Mouse (Mus musculus) kidney, adult 10 weeks (tissue): Measurements from ENCODE around the gene Olfr667. TPM values are rescaled to one million over a fixed set of nuclear protein-coding genes. Genes with fewer than 3 reads are reported as not detected.

ENCODE experiments used
- polyA plus RNA-seq: library from polyadenylated mRNA; stranded (reverse); fragments of 350-450 nt; fragmentation: Illumina TruSeq; extraction: RNeasy Lipid Tissue Mini Kit (QIAGEN cat#74804); gene quantifications from one replicate; pipeline ENCODE4 v1.2.3, GENCODE M21; 2014; ENCODE audit warnings: low read depth, low replicate concordance

The Olfr667 gene
- not detected for polyA plus RNA-seq

GRCm38 (mm10) chr7:104921382-104921781, at the start of gene Olfr667:
TSS of gene Olfr667 (minus strand) at chr7:104921482.

GRCm38 (mm10) chr7:104962520-104962919, 41.2 kb upstream of the Olfr667 start, which contains the start of gene Olfr670:
TSS of gene Olfr670 (minus strand) at chr7:104962620.

GRCm38 (mm10) chr7:104933940-104934339, 12.7 kb upstream of the Olfr667 start, which contains the start of gene Olfr669:
TSS of gene Olfr669 (plus strand) at chr7:104934240.

GRCm38 (mm10) chr7:104927957-104928356, 6.7 kb upstream of the Olfr667 start, which contains the start of gene Olfr668:
TSS of gene Olfr668 (minus strand) at chr7:104928057.

GRCm38 (mm10) chr7:104895852-104896251, 25.4 kb downstream of the Olfr667 start, which contains the start of gene Olfr666:
TSS of gene Olfr666 (minus strand) at chr7:104895952.

GRCm38 (mm10) chr7:104877731-104878130, 43.6 kb downstream of the Olfr667 start, which contains the start of gene Olfr665:
TSS of gene Olfr665 (plus strand) at chr7:104878031.

Other genes starting within 250 kb of the Olfr667 start
- not detected for gene Olfr661, start 235.0 kb downstream of the Olfr667 start, polyA plus RNA-seq
- not detected for gene Usp17le, start 144.0 kb downstream of the Olfr667 start, polyA plus RNA-seq
- not detected for gene Usp17lb, start 78.9 kb downstream of the Olfr667 start, polyA plus RNA-seq
- not detected for gene Usp17la, start 64.5 kb downstream of the Olfr667 start, polyA plus RNA-seq
- gene Olfr665, start 43.5 kb downstream of the Olfr667 start, polyA plus RNA-seq: not detected
- not detected for gene Olfr666, start 25.5 kb downstream of the Olfr667 start, polyA plus RNA-seq
- not detected for gene Olfr668, start 6.6 kb upstream of the Olfr667 start, polyA plus RNA-seq
- gene Olfr669, start 12.8 kb upstream of the Olfr667 start, polyA plus RNA-seq: not detected
- gene Olfr670, start 41.1 kb upstream of the Olfr667 start, polyA plus RNA-seq: not detected
- gene Olfr671, start 57.6 kb upstream of the Olfr667 start, polyA plus RNA-seq: not detected
- not detected for gene Olfr672, start 80.5 kb upstream of the Olfr667 start, polyA plus RNA-seq
- not detected for gene Olfr675, start 107.0 kb upstream of the Olfr667 start, polyA plus RNA-seq
- gene Olfr676, start 111.2 kb upstream of the Olfr667 start, polyA plus RNA-seq: not detected
- not detected for gene Olfr677, start 129.9 kb upstream of the Olfr667 start, polyA plus RNA-seq
- gene Olfr678, start 143.0 kb upstream of the Olfr667 start, polyA plus RNA-seq: not detected
- not detected for gene Olfr679, start 159.7 kb upstream of the Olfr667 start, polyA plus RNA-seq
- gene Olfr680-ps1, start 171.3 kb upstream of the Olfr667 start, polyA plus RNA-seq: not detected
- gene Olfr681, start 195.4 kb upstream of the Olfr667 start, polyA plus RNA-seq: not detected
- gene Olfr683, start 225.5 kb upstream of the Olfr667 start, polyA plus RNA-seq: not detected
- gene Olfr684, start 242.2 kb upstream of the Olfr667 start, polyA plus RNA-seq: not detected